Mouse (Mus musculus): ENCODE measurements around the gene Anks1b. TPM values are rescaled to one million over a fixed set of nuclear protein-coding genes. Genes with fewer than 3 reads are reported as not detected.

Anks1b gene
- polyA plus RNA-seq, 1 experiment from 2014 or later: 0.80 TPM

- 56% methylated on average over 14 of the region's 14 CpGs for WGBS
- H3K4me3 ChIP-seq (ENCODE audit: low read depth, low read length): no peak overlapping the region
- no peak overlapping the region for H3K4me2 ChIP-seq
- peaks cover 43% of the 10 kb centered on the region for H3K27me3 ChIP-seq (replicated peaks; ENCODE audit: control insufficient read depth, insufficient read depth, low read length)
- H3K36me3 ChIP-seq (ENCODE audit: control insufficient read depth, insufficient read depth, low read length): no peaks in the 10 kb centered on the region
- H3K27ac ChIP-seq (ENCODE audit: low read depth, low read length): no peak overlapping the region
- H3K9ac ChIP-seq (ENCODE audit: low read depth, low read length): no peak overlapping the region
- no peaks in the 10 kb centered on the region for H3K9me3 ChIP-seq (ENCODE audit: control insufficient read depth, low read length)
- DNase-seq (ENCODE audit: low spot score): no peak
- H3K4me1 ChIP-seq (replicated peaks; ENCODE audit: control insufficient read depth, insufficient read depth, low read length): no peaks in the 10 kb centered on the region
- no peak for ATAC-seq (replicated peaks; ENCODE audit: low FRiP score)
These were observed 1092.5 kb downstream of the Anks1b start for GRCm38 (mm10) chr10:90965671-90966315.

GRCm38 (mm10) chr10:90966821-90967220 lies 1093.5 kb downstream of the Anks1b start:
- no peaks in the 10 kb centered on the region for H3K36me3 ChIP-seq (ENCODE audit: control insufficient read depth, insufficient read depth, low read length)
- no peak overlapping the region for H3K9ac ChIP-seq (ENCODE audit: low read depth, low read length)
- no peak overlapping the region for H3K4me2 ChIP-seq
- DNase-seq (ENCODE audit: low spot score): no peak
- H3K27ac ChIP-seq (ENCODE audit: low read depth, low read length): no peak overlapping the region
- no peak overlapping the region for H3K4me3 ChIP-seq (ENCODE audit: low read depth, low read length)
- peaks cover 43% of the 10 kb centered on the region for H3K27me3 ChIP-seq (replicated peaks; ENCODE audit: control insufficient read depth, insufficient read depth, low read length)
- 15% methylated on average over 9 of the region's 9 CpGs for WGBS
- no peak for ATAC-seq (replicated peaks; ENCODE audit: low FRiP score)
- no peaks in the 10 kb centered on the region for H3K4me1 ChIP-seq (replicated peaks; ENCODE audit: control insufficient read depth, insufficient read depth, low read length)
- no peaks in the 10 kb centered on the region for H3K9me3 ChIP-seq (ENCODE audit: control insufficient read depth, low read length)

- Histone ChIP-seq H3K9me3 (ENCODE audit: control insufficient read depth, low read length) (no peaks in the 10 kb centered on the region), H3K27me3 (replicated peaks; ENCODE audit: control insufficient read depth, insufficient read depth, low read length) (peaks cover 43% of the 10 kb centered on the region)
- WGBS: 82% methylated on average over 10 of the region's 10 CpGs
These were observed 1094.9 kb downstream of the Anks1b start for GRCm38 (mm10) chr10:90968247-90968646.

GRCm38 (mm10) chr10:90969355-90970174 lies 1096.3 kb downstream of the Anks1b start:
- Histone ChIP-seq H3K4me2 (peak overlapping the region; percentile 80), H3K27ac (ENCODE audit: low read depth, low read length) (no peak overlapping the region), H3K4me1 (replicated peaks; ENCODE audit: control insufficient read depth, insufficient read depth, low read length) (no peaks in the 10 kb centered on the region), H3K36me3 (ENCODE audit: control insufficient read depth, insufficient read depth, low read length) (no peaks in the 10 kb centered on the region), H3K9me3 (ENCODE audit: control insufficient read depth, low read length) (no peaks in the 10 kb centered on the region), H3K9ac (ENCODE audit: low read depth, low read length) (no peak overlapping the region; the same call in 1 of the 2 replicates), H3K4me3 (ENCODE audit: low read depth, low read length) (peak overlapping the region; percentile 48), H3K27me3 (replicated peaks; ENCODE audit: control insufficient read depth, insufficient read depth, low read length) (peaks cover 43% of the 10 kb centered on the region)
- ATAC-seq (replicated peaks; ENCODE audit: low FRiP score): peak; percentile 42
- peak; percentile 45 for DNase-seq (ENCODE audit: low spot score)
- WGBS: 5% methylated on average over 72 of the region's 72 CpGs

More at GRCm38 (mm10) chr10:90968247-90968646, 1094.9 kb downstream of the Anks1b start:
- ATAC-seq (replicated peaks; ENCODE audit: low FRiP score) (no peak), DNase-seq (ENCODE audit: low spot score) (no peak)
- no peak overlapping the region for H3K9ac ChIP-seq (ENCODE audit: low read depth, low read length)
- H3K4me2 ChIP-seq: no peak overlapping the region
- no peak overlapping the region for H3K4me3 ChIP-seq (ENCODE audit: low read depth, low read length)
- no peak overlapping the region for H3K27ac ChIP-seq (ENCODE audit: low read depth, low read length)
- no peaks in the 10 kb centered on the region for H3K4me1 ChIP-seq (replicated peaks; ENCODE audit: control insufficient read depth, insufficient read depth, low read length)
- no peaks in the 10 kb centered on the region for H3K36me3 ChIP-seq (ENCODE audit: control insufficient read depth, insufficient read depth, low read length)

- Histone ChIP-seq H3K27ac (ENCODE audit: low read depth, low read length) (no peak overlapping the region), H3K4me2 (no peak overlapping the region), H3K9me3 (ENCODE audit: control insufficient read depth, low read length) (no peaks in the 10 kb centered on the region), H3K4me3 (ENCODE audit: low read depth, low read length) (no peak overlapping the region), H3K36me3 (ENCODE audit: control insufficient read depth, insufficient read depth, low read length) (no peaks in the 10 kb centered on the region), H3K27me3 (replicated peaks; ENCODE audit: control insufficient read depth, insufficient read depth, low read length) (peaks cover 43% of the 10 kb centered on the region), H3K4me1 (replicated peaks; ENCODE audit: control insufficient read depth, insufficient read depth, low read length) (no peaks in the 10 kb centered on the region), H3K9ac (ENCODE audit: low read depth, low read length) (no peak overlapping the region)
- ATAC-seq (replicated peaks; ENCODE audit: low FRiP score) (no peak), DNase-seq (ENCODE audit: low spot score) (no peak)
- WGBS: 46% methylated on average over 4 of the region's 4 CpGs
These were observed 1097.3 kb downstream of the Anks1b start for GRCm38 (mm10) chr10:90970560-90970959.

- Histone ChIP-seq H3K4me3 (ENCODE audit: low read depth, low read length) (no peak overlapping the region), H3K36me3 (ENCODE audit: control insufficient read depth, insufficient read depth, low read length) (no peaks in the 10 kb centered on the region), H3K4me1 (replicated peaks; ENCODE audit: control insufficient read depth, insufficient read depth, low read length) (no peaks in the 10 kb centered on the region), H3K27me3 (replicated peaks; ENCODE audit: control insufficient read depth, insufficient read depth, low read length) (peaks cover 14% of the 10 kb centered on the region), H3K9me3 (ENCODE audit: control insufficient read depth, low read length) (no peaks in the 10 kb centered on the region), H3K27ac (ENCODE audit: low read depth, low read length) (no peak overlapping the region), H3K9ac (ENCODE audit: low read depth, low read length) (no peak overlapping the region), H3K4me2 (no peak overlapping the region)
- WGBS: 58% methylated on average over 2 of the region's 2 CpGs
- DNase-seq (ENCODE audit: low spot score) (no peak), ATAC-seq (replicated peaks; ENCODE audit: low FRiP score) (no peak)
These were observed 1100.8 kb downstream of the Anks1b start for GRCm38 (mm10) chr10:90974084-90974483.

GRCm38 (mm10) chr10:90974491-90974890 lies 1101.2 kb downstream of the Anks1b start:
- ATAC-seq (replicated peaks; ENCODE audit: low FRiP score) (no peak), DNase-seq (ENCODE audit: low spot score) (no peak)
- Histone ChIP-seq H3K4me1 (replicated peaks; ENCODE audit: control insufficient read depth, insufficient read depth, low read length) (no peaks in the 10 kb centered on the region), H3K4me3 (ENCODE audit: low read depth, low read length) (no peak overlapping the region), H3K27ac (ENCODE audit: low read depth, low read length) (no peak overlapping the region), H3K36me3 (ENCODE audit: control insufficient read depth, insufficient read depth, low read length) (no peaks in the 10 kb centered on the region), H3K27me3 (replicated peaks; ENCODE audit: control insufficient read depth, insufficient read depth, low read length) (peaks cover 10% of the 10 kb centered on the region), H3K9me3 (ENCODE audit: control insufficient read depth, low read length) (no peaks in the 10 kb centered on the region), H3K9ac (ENCODE audit: low read depth, low read length) (no peak overlapping the region), H3K4me2 (no peak overlapping the region)
- 76% methylated on average over 6 of the region's 6 CpGs for WGBS

GRCm38 (mm10) chr10:90981811-90982210 lies 1108.5 kb downstream of the Anks1b start:
- H3K4me2 ChIP-seq: no peak overlapping the region
- 80% methylated on average over 4 of the region's 4 CpGs for WGBS
- no peaks in the 10 kb centered on the region for H3K27me3 ChIP-seq (replicated peaks; ENCODE audit: control insufficient read depth, insufficient read depth, low read length)
- no peak overlapping the region for H3K9ac ChIP-seq (ENCODE audit: low read depth, low read length)
- no peaks in the 10 kb centered on the region for H3K4me1 ChIP-seq (replicated peaks; ENCODE audit: control insufficient read depth, insufficient read depth, low read length)
- no peak overlapping the region for H3K27ac ChIP-seq (ENCODE audit: low read depth, low read length)
- DNase-seq (ENCODE audit: low spot score) (no peak), ATAC-seq (replicated peaks; ENCODE audit: low FRiP score) (no peak)
- H3K36me3 ChIP-seq (ENCODE audit: control insufficient read depth, insufficient read depth, low read length): no peaks in the 10 kb centered on the region
- H3K4me3 ChIP-seq (ENCODE audit: low read depth, low read length): no peak overlapping the region
- no peaks in the 10 kb centered on the region for H3K9me3 ChIP-seq (ENCODE audit: control insufficient read depth, low read length)

Data from liver, embryonic 11.5 days (tissue).